Mouse (Mus musculus) erythroblast, adult 5-6 weeks (primary cell): ENCODE results near the gene Rapgef3. TPM values are rescaled to one million over a fixed set of nuclear protein-coding genes. Genes with fewer than 3 reads are reported as not detected.

Experiments used
- ATAC-seq: replicated peaks from 2 replicates; pipeline ENCODE4 v1.8.0; 2016; ENCODE audit warnings: moderate number of reproducible peaks, mild to moderate bottlenecking, moderate TSS enrichment, inconsistent platforms; ENCODE audit not compliant: poor library complexity, low FRiP score, severe bottlenecking
- total RNA-seq, 2 experiments: library from RNA; stranded (forward) in 1 of 2; stranded (reverse) in 1 of 2; fragments of 150-400 nt in 1 of 2; fragments of 200-764, 138-1000 nt in 1 of 2; gene quantifications; 2 replicates each; pipeline versions ENCODE4 v1.2.3 to v1.2.4; 2015 to 2017; ENCODE audit warnings: low replicate concordance in 2 of 2

Rapgef3 gene
- total RNA-seq, 2 experiments from 2014 or later: 2.3 TPM; not detected in 1

GRCm38 (mm10) chr15:97778311-97779098, 10.7 kb upstream of the Rapgef3 start, which contains the start of gene Slc48a1:
Gene Slc48a1 (plus strand): TSS chr15:97778520.
- no peak for ATAC-seq

- ATAC-seq: no peak
These were observed 9.1 kb upstream of the Rapgef3 start for GRCm38 (mm10) chr15:97776919-97777318.

DNA sequence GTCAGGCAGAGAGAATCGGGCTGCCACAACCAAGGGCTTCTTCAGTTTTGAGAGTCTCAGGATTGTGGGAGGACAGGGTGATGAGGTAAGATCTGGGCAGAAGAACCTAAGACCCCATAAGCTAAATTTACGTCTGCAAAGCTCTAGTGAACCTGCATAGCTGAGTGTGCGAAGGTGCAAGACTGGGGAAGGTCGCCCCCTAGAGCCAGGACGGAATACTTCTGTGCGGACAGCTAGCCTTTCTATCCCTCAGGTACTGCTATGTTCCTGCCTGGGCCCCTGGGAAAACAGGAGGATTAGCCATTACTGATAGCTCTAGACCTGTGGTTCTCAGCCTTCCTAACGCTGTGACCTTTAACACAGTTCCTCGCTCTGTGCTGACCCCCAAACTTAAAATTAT, 8.7 kb upstream of the Rapgef3 start:
- peak; percentile 78; the same call in 1 of the 2 replicates for ATAC-seq

DNA sequence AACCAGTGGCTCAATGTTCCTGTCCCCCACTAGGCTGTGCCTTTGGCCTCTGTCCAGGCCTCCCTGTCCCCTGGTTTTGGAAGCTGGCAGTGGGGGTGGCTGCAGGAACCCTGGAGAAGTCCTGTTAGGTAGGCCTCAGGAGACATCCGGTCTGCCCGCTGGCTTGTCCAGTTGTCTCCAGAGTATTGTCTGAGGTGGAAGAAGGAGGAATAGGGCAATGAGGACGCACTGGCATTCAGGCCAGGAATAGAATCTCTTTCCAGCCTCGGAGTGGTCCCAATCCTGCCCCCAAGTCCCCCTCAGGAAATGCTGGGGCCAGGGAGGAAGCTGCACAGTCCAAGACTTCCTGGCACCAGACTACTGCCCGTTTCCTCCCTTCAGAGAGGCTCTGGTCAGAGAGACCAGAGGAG, 6.2 kb upstream of the Rapgef3 start:
- ATAC-seq: no peak

DNA sequence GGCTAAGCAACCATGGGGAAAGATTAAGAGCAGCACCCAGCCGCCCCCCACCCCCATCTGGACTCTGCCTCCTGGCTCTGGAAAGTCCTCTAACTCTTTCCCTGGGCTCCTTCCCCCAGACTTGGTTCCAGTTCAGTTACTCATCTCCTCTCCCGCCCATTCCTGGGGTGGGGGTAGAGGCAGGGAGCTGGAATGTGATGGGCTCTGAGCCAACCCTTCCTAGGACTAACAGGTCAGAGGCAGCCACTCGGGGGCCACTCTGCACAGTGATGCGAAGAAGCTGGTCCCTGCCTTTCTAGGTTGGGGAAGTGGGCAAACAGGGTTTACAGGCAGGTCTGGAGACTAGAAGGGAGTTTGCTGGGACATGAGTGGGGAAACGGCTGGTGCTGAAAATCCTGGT, 5.3 kb upstream of the Rapgef3 start:
- ATAC-seq: no peak

- ATAC-seq: no peak
These were observed 2.5 kb upstream of the Rapgef3 start for GRCm38 (mm10) chr15:97770280-97770679.

DNA sequence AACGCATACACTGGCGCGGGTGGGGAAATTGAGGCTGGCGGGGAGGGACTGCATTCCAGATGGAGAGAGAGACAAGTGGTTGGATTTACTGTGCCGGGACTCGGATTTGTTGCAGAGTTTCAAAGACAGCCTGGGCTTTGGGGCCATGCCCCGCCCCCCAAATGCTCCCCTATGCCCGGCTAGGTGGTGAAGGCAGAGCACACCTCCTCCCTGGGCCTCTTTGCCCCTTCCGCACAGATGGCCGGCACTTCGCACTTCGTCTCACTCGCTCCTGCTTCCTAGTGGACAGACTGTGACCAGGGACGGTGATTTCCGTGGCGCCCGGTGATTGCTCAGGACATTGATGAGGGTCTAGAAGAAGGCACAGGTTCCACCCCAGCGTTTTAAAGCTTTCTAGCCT, 420 bp upstream of the Rapgef3 start:
- no peak for ATAC-seq

DNA sequence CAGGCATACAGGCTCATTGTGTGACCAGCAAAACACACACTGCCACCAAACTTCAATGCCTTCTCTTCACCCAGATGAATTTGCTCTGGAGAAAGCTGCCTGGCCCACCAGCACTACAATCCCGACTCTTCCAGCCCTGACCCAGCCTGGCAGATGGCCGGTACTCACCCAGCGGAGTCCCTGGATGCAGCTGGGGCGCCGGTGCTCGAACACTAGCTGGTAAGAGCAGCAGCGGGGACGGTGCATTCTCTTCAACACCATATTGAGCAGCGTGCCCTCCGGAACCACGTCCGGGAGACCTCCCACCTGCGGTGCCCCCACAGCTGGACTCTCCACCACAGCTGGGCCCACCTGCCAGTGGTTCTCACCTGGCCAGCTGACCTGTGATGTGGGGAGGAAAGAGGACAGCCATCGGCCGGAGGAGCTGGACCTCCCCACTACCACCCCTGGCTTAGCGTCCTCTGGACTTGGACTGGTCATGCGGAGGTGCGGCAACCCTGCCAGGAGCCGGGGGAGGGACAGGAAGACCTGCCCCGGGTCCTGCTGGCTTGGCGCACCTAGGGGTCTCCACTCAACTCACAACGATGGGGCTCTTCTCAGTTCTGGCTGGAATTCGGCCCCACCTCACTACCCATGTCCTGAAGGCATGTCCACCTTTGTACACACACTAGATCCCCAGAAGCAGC, 1.0 kb downstream of the Rapgef3 start:
- ATAC-seq: no peak

- no peak for ATAC-seq
These were observed 1.6 kb downstream of the Rapgef3 start for GRCm38 (mm10) chr15:97766194-97766593.

- no peak for ATAC-seq
These were observed 2.5 kb downstream of the Rapgef3 start for GRCm38 (mm10) chr15:97765090-97765794.

DNA sequence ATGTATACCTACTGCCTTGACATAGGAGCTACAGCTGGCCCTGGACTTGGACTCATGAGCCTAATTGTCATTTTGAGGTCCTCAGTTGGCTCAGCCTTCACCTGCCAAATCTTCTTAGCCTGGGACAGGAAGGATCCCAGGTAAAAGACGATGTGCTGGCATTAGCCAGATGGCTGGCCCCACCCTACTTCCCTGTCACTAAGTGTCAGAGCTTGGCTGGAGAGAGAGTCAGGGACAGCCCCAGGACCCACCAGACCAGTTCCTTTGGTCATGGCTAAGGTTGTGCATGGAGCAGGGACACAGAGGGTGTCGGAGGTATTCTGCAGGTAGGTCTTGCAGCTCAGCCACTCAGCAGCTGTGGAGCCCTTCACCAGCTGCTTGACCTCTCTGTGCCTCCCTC, 3.2 kb downstream of the Rapgef3 start:
- no peak for ATAC-seq

DNA sequence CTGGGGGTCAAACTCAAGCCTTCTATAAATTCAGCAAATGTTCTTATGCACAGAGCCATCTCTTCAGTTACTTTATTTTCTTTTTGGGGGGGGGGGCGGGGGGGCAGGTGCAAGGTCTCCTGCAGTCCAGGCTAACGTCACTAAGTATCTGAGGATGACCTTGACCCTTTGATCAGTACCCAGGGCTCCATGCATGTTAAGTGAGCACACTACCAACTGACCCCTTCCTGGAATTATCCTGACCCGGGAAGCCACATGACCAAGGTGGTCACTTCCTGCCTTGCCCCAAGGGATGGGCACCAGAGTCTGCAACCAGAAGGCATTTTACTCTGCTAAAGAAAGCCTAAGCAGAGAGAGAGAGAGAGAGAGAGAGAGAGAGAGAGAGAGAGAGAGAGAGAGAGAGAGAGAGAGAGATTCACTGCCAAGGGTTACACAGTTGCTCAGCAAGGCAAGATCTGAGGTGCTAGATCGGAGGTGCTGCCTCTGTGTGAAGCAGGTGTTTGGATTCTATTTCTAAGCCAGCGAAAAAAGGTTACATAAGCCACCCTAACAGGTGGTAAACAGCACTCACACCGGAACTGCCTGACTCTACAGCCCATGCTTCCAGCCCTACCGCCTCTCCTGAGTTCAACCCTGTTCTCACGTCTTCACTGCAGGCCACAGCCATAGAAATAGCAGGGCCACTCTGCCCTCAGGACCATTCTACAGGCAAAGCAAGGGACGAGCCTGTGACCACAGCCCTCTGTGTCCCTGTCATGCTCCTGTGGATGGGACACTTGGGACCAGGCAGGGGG, 4.3 kb downstream of the Rapgef3 start:
- ATAC-seq: no peak

- no peak for ATAC-seq
These were observed 5.0 kb downstream of the Rapgef3 start for GRCm38 (mm10) chr15:97762733-97763132.

DNA sequence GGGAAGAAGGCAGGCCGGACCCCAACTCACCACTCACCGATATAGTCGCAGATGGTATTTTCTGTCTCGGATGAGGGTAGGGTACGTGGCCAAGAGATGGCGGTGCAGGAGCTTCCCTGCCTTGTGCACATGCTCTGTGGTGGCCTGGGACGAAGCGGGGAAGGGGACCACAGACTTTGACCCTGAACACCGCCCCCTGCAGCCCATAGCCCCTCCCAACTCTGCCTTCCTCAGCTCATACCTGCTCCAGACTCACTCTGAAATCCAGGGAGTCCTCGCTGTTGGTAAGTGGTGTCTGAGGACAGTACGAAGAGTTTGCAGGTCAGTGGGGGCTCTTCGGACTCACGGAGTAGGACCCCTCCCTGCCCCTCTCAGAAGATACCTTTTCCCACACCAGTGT, 6.3 kb downstream of the Rapgef3 start:
- ATAC-seq: no peak

- no peak for ATAC-seq
These were observed 6.8 kb downstream of the Rapgef3 start for GRCm38 (mm10) chr15:97760952-97761351.

GRCm38 (mm10) chr15:97760006-97760405, 7.8 kb downstream of the Rapgef3 start:
- ATAC-seq: no peak

GRCm38 (mm10) chr15:97755361-97755760, 12.4 kb downstream of the Rapgef3 start:
- ATAC-seq: no peak

GRCm38 (mm10) chr15:97754476-97754875, 13.3 kb downstream of the Rapgef3 start:
- ATAC-seq: no peak

- ATAC-seq: no peak
These were observed 15.3 kb downstream of the Rapgef3 start for GRCm38 (mm10) chr15:97752491-97752890.

DNA sequence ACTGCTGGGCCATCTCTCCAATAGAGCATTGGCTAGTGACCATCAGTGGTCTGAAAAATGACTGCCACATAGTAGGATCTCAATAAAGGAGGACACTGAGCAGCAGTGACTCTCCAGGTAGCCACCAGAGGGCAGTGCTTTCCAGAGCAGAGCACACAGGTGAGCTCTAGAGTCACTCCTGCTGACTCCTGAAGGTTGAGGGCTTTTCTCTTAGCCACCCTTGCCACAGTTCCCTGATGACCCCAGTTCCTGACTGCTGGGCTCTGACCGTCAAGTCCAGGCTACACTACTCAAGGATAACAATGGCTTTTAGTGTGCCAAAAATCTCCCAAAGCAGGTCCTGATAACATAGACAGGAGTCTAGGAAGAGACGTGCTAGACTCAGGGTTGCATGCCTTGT, 16.1 kb downstream of the Rapgef3 start:
- peak; percentile 63 for ATAC-seq
